Comparison of ENCODE assay signal across 28 mouse cellular contexts in genomic region chr16:43328221-43328620, GRCm38 (mm10).
"Had no signal": no experiment of that assay in that cellular context is flagged by ENCODE, and none has a peak within 500 bp of the region (broad histone marks: within the 10 kb centered on the region; RNA-seq: fewer than 3 reads in every experiment).

No protein-coding gene starts in this region.

- H3K9ac ChIP-seq: embryonic facial prominence, embryonic 12.5 days; embryonic facial prominence, embryonic 13.5 days; embryonic facial prominence, embryonic 15.5 days; forebrain, embryonic 12.5 days; forebrain, embryonic 13.5 days; forebrain, embryonic 15.5 days; forebrain, postnatal 0 days had no signal

- ATAC-seq: forebrain, embryonic 13.5 days; forebrain, embryonic 14.5 days; forebrain, embryonic 15.5 days; forebrain, embryonic 16.5 days; forebrain, postnatal 0 days had no signal

- H3K4me1 ChIP-seq: embryonic facial prominence, embryonic 12.5 days; embryonic facial prominence, embryonic 13.5 days; embryonic facial prominence, embryonic 15.5 days; forebrain, embryonic 13.5 days; forebrain, embryonic 15.5 days had no signal

- H3K36me3 ChIP-seq: embryonic facial prominence, embryonic 10.5 days; embryonic facial prominence, embryonic 12.5 days; embryonic facial prominence, embryonic 13.5 days; embryonic facial prominence, embryonic 15.5 days; forebrain, embryonic 10.5 days; forebrain, embryonic 12.5 days; forebrain, embryonic 15.5 days had no signal

- H3K27me3 ChIP-seq: embryonic facial prominence, embryonic 12.5 days; embryonic facial prominence, embryonic 13.5 days; embryonic facial prominence, embryonic 15.5 days; forebrain, embryonic 12.5 days; forebrain, embryonic 13.5 days; forebrain, embryonic 15.5 days had no signal

- DNase-seq: cerebellum, adult 8-10 months; cerebellum, adult 9-10 months; cerebellum, adult 9-11 months; cerebellum, postnatal 10 days; cerebellum, postnatal 14 days; cerebellum, postnatal 25 days; cerebellum, postnatal 36 days; embryo, embryonic 11 days; forebrain, postnatal 0 days; gastrocnemius, adult 2 months; gastrocnemius, postnatal 10 days; gastrocnemius, postnatal 14 days; gastrocnemius, postnatal 25 days; gastrocnemius, postnatal 36 days; heart, adult 11 months; heart, adult 18-20 months; heart, adult 2 months had no signal

- H3K4me3 ChIP-seq: embryonic facial prominence, embryonic 10.5 days; embryonic facial prominence, embryonic 12.5 days; embryonic facial prominence, embryonic 13.5 days; embryonic facial prominence, embryonic 15.5 days; erythroblast, embryonic 14.5 days; forebrain, embryonic 10.5 days; forebrain, embryonic 12.5 days; forebrain, embryonic 13.5 days; forebrain, embryonic 15.5 days; gastrocnemius, adult 2 months; heart, adult 2 months had no signal

- H3K9me3 ChIP-seq: embryonic facial prominence, embryonic 10.5 days; embryonic facial prominence, embryonic 12.5 days; embryonic facial prominence, embryonic 13.5 days; embryonic facial prominence, embryonic 15.5 days; forebrain, embryonic 10.5 days; forebrain, embryonic 12.5 days; forebrain, embryonic 13.5 days; forebrain, embryonic 15.5 days had no signal

- H3K4me2 ChIP-seq: embryonic facial prominence, embryonic 12.5 days; embryonic facial prominence, embryonic 13.5 days; embryonic facial prominence, embryonic 15.5 days; forebrain, embryonic 12.5 days; forebrain, embryonic 13.5 days; forebrain, embryonic 15.5 days had no signal

- H3K27ac ChIP-seq: embryonic facial prominence, embryonic 10.5 days; embryonic facial prominence, embryonic 12.5 days; embryonic facial prominence, embryonic 13.5 days; embryonic facial prominence, embryonic 15.5 days; forebrain, embryonic 10.5 days; forebrain, embryonic 12.5 days; forebrain, embryonic 13.5 days; forebrain, embryonic 15.5 days; gastrocnemius, adult 2 months; heart, adult 2 months had no signal
